Mouse (Mus musculus) kidney, embryonic 16.5 days (tissue): ENCODE results near the gene Rpl38. TPM values are rescaled to one million over a fixed set of nuclear protein-coding genes. Genes with fewer than 3 reads are reported as not detected.
A peak's percentile ranks its signal among the peaks of the same experiment; 100 is the strongest.

Experiments used
- ATAC-seq: fragments of 200-750 bp; cut with Nextera tagmentation; 2 replicates; pipeline ENCODE4 v1.8.0; 2017; ENCODE audit warnings: moderate TSS enrichment; ENCODE audit not compliant: low FRiP score, low TSS enrichment
- H3K27ac ChIP-seq: fragments of 300-500 bp; sonication (generic); 2 replicates; pipeline ENCODE4 v1.5.1; 2014; ENCODE audit warnings: low read length
- H3K27me3 ChIP-seq: fragments of 300-500 bp; sonication (generic); 2 replicates; pipeline ENCODE4 v1.6.1; 2014; ENCODE audit warnings: low read length, control low read depth, mixed read lengths; ENCODE audit not compliant: insufficient read depth
- H3K36me3 ChIP-seq: fragments of 300-500 bp; sonication (generic); 2 replicates; pipeline ENCODE4 v1.6.1; 2014; ENCODE audit warnings: low read length, control low read depth, mixed read lengths; ENCODE audit not compliant: insufficient read depth
- H3K4me1 ChIP-seq: fragments of 300-500 bp; sonication (generic); 2 replicates; pipeline ENCODE4 v1.6.1; 2014; ENCODE audit warnings: low read length, control low read depth, mixed read lengths; ENCODE audit not compliant: insufficient read depth
- H3K4me2 ChIP-seq: fragments of 300-500 bp; sonication (generic); replicated peaks from 2 replicates; pipeline ENCODE4 v1.6.1; 2014; ENCODE audit warnings: low read depth, low read length
- H3K4me3 ChIP-seq: fragments of 300-500 bp; sonication (generic); 2 replicates; pipeline ENCODE4 v1.5.1; 2014; ENCODE audit warnings: mild to moderate bottlenecking, low read length
- H3K9ac ChIP-seq: fragments of 300-500 bp; sonication (generic); replicated peaks from 2 replicates; pipeline ENCODE4 v1.6.1; 2014; ENCODE audit warnings: low read length
- H3K9me3 ChIP-seq: fragments of 300-500 bp; sonication (generic); 2 replicates; pipeline ENCODE4 v1.6.1; 2016; ENCODE audit warnings: low read length, control low read depth
- WGBS: fragments of 180-500 bp; shearing (Covaris S2); extraction: QIAGEN DNeasy Blood & Tissue Kit; methylation state at CpG from one replicate; pipeline ENCODE4 v1.1.7; 2014; 5-methylcytosine and 5-hydroxymethylcytosine counted together
- polyA plus RNA-seq: library from polyadenylated mRNA; unstranded; fragments of >200 nt; fragmentation: Nextera tagmentation; extraction: Ambion mirVana; gene quantifications from 2 replicates; pipeline ENCODE4 v1.2.1, GENCODE M21; 2015

Rpl38 gene
- polyA plus RNA-seq, 1 experiment from 2014 or later, result 802 TPM

DNA sequence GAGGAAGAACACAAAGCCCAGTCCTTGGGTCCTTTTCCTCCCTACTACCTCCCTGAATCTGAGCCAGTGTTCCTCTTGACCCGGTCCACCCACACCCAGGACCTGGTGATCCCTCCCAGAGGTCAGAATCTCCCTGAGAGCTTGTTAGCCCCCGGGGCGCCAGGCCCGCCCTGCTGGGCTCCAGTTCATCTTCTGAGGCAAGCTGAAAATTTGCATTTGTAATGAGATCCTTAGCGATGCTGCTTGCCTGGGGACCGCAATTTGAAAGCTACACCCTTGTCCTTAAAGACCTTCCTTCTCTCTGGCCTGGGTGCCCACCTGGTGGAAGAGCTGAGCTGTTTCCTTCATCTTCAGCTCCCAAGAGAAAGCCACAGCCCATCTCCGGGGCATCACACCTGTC lies 24.3 kb downstream of the Rpl38 start:
- no peak for ATAC-seq
- Histone ChIP-seq H3K27ac (no peak overlapping the region), H3K4me1 (peaks cover 10% of the 10 kb centered on the region; the same call in 1 of the 2 replicates), H3K4me2 (no peak overlapping the region), H3K9ac (no peak overlapping the region), H3K27me3 (no peaks in the 10 kb centered on the region), H3K9me3 (no peaks in the 10 kb centered on the region), H3K4me3 (no peak overlapping the region), H3K36me3 (peaks cover 12% of the 10 kb centered on the region; the same call in 1 of the 2 replicates)
- WGBS, result 38% methylated on average over 7 of the region's 7 CpGs

DNA sequence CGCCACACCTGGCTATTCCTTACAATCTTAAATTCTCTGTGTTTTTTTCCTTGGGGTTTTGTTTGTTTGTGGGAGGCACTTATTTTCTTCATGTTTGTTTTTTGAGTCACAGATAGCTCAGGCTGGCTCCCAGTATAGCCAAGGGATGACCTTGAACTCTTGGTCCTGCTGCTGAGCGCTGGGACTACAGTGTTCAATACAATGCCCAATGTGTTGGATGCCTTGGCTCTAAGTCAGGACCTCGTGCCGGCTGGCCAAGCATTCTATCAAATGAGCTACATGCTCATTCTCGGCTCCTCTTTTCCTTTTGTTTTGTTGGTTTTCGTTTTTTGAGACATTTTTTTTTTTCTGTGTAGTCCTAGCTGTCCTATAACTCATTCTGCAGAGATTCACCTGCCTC lies 25.1 kb downstream of the Rpl38 start:
- ATAC-seq, result no peak
- WGBS, result 89% methylated on average over 6 of the region's 6 CpGs
- no peak overlapping the region for H3K27ac ChIP-seq
- H3K4me3 ChIP-seq, result no peak overlapping the region
- no peaks in the 10 kb centered on the region for H3K27me3 ChIP-seq
- peaks cover 12% of the 10 kb centered on the region; the same call in 1 of the 2 replicates for H3K36me3 ChIP-seq
- H3K4me2 ChIP-seq, result no peak overlapping the region
- H3K9me3 ChIP-seq, result no peaks in the 10 kb centered on the region
- 0 out of 2 replicates have a peak, but pooled peaks cover 4% of the 10 kb centered on the region for H3K4me1 ChIP-seq
- H3K9ac ChIP-seq, result no peak overlapping the region

DNA sequence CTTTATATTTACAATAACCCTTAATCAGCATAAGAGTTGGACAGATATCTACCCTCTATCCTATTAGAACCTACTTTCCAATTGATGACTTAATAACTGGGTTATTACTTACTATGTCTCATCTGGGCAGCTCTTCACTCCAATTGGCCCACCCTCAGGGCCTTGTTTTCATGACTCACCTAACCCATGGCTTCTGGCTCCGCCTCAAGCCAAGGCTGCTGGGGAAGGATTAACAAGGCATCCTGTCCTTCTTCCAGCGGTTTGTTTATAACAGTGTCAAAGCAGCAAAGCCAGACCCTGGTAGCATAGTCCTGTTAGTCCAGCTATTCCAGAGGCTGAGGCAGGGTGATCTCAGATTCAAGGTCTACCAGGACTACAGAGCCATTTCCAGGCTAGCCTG lies 26.1 kb downstream of the Rpl38 start:
- Histone ChIP-seq H3K36me3 (peaks cover 12% of the 10 kb centered on the region; the same call in 1 of the 2 replicates), H3K4me2 (no peak overlapping the region), H3K9ac (no peak overlapping the region), H3K9me3 (no peaks in the 10 kb centered on the region), H3K4me1 (0 out of 2 replicates have a peak, but pooled peaks cover 4% of the 10 kb centered on the region), H3K4me3 (no peak overlapping the region), H3K27me3 (no peaks in the 10 kb centered on the region), H3K27ac (no peak overlapping the region)
- no peak for ATAC-seq
- WGBS, result 78% methylated on average over 2 of the region's 2 CpGs

DNA sequence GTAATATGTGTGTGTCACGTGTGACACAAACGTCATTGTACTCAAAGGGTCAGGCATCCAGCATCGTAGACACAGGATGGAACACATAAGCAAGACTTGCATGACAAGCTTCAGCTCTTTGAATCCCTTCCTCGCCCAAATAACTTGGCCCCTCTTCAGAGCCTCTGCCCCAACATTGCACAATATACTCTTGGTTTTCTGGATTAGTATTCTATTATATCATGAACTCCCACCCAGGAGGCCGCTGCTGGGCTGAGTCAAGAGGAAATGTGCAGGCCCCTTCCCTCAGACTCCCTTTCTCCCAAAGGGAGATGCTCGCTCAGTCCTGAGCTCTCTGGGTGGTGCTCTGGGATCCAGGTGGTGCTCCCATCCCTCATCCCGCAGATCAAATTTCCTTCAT lies 30.2 kb downstream of the Rpl38 start:
- H3K4me1 ChIP-seq, result no peaks in the 10 kb centered on the region
- no peaks in the 10 kb centered on the region for H3K9me3 ChIP-seq
- no peaks in the 10 kb centered on the region for H3K27me3 ChIP-seq
- 0 out of 2 replicates have a peak, but pooled peaks cover 3% of the 10 kb centered on the region for H3K36me3 ChIP-seq
- H3K27ac ChIP-seq, result no peak overlapping the region
- no peak overlapping the region for H3K9ac ChIP-seq
- H3K4me2 ChIP-seq, result no peak overlapping the region
- WGBS, result 92% methylated on average over 7 of the region's 7 CpGs
- no peak overlapping the region for H3K4me3 ChIP-seq
- ATAC-seq, result no peak

DNA sequence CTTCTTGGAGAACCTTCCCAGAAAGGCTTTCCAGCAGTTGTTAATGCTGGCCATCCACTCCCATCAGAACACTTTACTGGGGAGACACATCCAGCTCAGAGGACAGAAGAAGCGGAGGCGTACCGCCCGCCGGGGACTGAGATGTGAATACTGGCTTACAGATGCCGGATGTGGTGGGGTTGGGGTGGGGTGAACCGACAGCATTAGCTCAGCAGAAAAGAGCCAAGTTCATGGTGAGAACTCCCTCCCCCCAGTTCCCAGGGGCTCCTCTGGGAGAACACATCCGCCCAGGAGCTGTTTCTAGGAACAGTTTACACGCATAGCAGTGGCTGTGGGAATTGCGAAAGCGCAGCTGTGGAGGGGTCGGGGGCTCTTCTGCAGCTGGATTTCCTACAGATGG lies 31.2 kb downstream of the Rpl38 start:
- Histone ChIP-seq H3K9ac (no peak overlapping the region), H3K4me2 (no peak overlapping the region), H3K27ac (no peak overlapping the region), H3K27me3 (no peaks in the 10 kb centered on the region), H3K4me1 (no peaks in the 10 kb centered on the region), H3K36me3 (0 out of 2 replicates have a peak, but pooled peaks cover 3% of the 10 kb centered on the region), H3K4me3 (no peak overlapping the region), H3K9me3 (no peaks in the 10 kb centered on the region)
- 69% methylated on average over 12 of the region's 12 CpGs for WGBS
- peak; percentile 39; the same call in 1 of the 2 replicates for ATAC-seq

DNA sequence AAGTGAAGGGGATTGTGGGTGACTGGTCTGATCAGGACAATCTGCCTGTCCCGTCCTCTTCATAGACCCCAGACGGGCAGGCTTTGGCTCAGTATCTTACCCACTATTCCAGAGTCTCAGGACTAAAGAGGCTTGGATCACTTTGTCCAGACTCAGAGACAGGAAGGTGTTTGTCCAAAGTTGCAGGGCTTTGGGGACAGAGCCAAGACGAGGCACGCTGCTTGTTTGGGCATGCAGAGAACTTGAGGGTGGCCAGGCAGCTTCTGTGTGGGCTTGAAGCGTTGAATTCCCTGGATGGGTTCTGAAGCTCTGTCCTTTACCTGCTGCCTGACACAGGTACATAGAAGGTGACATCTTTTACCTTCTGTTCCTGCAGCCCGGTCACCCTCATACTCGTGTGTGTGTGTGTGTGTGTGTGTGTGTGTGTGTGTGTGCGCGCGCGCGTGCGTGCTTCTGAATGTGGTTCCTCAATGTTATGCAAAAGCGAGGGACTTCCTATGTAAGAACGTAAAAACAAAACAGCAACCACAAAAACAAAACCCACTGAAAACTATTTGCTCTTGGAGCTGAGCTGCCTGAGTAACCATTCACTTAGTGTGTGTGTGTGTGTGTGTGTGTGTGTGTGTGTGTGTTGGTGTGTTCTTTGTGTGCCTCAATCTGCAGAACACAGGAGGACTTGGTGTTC lies 34.1 kb downstream of the Rpl38 start:
- WGBS, result 90% methylated on average over 15 of the region's 15 CpGs
- Histone ChIP-seq H3K9ac (no peak overlapping the region), H3K4me2 (no peak overlapping the region), H3K9me3 (no peaks in the 10 kb centered on the region), H3K27ac (no peak overlapping the region), H3K36me3 (no peaks in the 10 kb centered on the region), H3K4me3 (no peak overlapping the region), H3K4me1 (no peaks in the 10 kb centered on the region), H3K27me3 (no peaks in the 10 kb centered on the region)
- ATAC-seq, result no peak

DNA sequence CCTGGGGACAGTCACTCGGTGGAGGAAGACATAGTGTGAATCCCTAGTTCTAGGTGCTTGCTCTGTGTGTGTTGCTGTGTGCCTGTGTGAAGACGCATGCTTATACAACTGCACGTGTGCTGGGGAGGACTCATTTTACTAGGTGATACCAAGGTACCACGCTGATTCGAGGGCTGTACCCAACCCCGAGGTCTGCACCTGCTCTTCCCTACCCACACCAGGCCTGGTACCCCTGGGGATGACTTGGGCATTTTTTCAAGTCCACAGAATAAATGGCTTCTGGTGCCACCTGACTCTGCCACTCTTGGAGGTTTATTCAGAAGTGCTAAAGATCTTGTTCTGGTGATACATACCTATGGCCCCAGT lies 34.7 kb downstream of the Rpl38 start:
- H3K4me2 ChIP-seq, result no peak overlapping the region
- H3K36me3 ChIP-seq, result no peaks in the 10 kb centered on the region
- WGBS, result 87% methylated on average over 6 of the region's 6 CpGs
- H3K9ac ChIP-seq, result no peak overlapping the region
- H3K27ac ChIP-seq, result no peak overlapping the region
- H3K27me3 ChIP-seq, result no peaks in the 10 kb centered on the region
- H3K4me3 ChIP-seq, result no peak overlapping the region
- no peak for ATAC-seq
- no peaks in the 10 kb centered on the region for H3K9me3 ChIP-seq
- H3K4me1 ChIP-seq, result no peaks in the 10 kb centered on the region

DNA sequence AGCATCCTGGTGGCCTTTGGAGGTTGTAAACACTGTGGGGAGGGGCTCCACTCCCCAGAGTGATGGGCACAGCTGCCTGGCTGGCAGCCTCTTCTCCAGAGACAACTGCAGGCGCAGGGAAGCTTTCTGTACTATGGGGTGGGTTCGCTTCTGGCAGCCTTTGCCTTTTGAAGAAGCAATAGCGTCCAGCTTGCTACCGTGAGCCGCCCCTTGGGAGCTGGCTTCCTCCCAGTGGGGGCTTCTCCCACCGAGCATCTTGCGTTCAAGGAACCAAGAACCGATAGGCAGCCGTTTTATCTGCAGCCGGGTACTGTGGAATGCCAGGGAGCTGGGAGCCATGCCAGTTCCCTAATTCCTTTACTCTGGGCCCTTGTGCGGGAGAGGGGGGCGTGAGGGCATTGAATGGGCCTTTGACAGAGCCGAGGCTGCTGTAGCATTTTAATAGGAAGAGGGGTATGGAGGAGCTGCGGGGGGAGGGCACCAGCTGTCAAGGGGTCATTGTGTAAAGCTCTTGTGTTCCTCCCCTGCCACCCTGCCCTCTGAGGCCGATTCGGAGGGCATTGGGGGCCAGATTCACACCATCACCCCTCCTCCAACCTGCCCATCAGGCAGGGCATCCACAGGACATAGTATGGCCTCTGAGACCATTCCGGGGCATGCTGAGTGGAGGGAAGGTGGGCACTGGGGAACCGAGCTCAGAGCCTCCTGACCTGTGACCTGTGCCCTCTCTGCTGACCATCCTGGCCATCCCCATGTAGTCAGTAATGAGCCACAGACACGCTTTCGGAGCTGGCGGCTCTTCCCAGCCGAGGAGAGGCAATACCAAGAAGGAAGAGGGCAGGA lies 36.0 kb downstream of the Rpl38 start:
- no peaks in the 10 kb centered on the region for H3K9me3 ChIP-seq
- no peaks in the 10 kb centered on the region for H3K4me1 ChIP-seq
- ATAC-seq, result no peak
- WGBS, result 63% methylated on average over 22 of the region's 22 CpGs
- H3K9ac ChIP-seq, result no peak overlapping the region; the same call in 1 of the 2 replicates
- no peaks in the 10 kb centered on the region for H3K36me3 ChIP-seq
- no peak overlapping the region for H3K4me2 ChIP-seq
- H3K27ac ChIP-seq, result no peak overlapping the region
- H3K27me3 ChIP-seq, result no peaks in the 10 kb centered on the region
- H3K4me3 ChIP-seq, result no peak overlapping the region

DNA sequence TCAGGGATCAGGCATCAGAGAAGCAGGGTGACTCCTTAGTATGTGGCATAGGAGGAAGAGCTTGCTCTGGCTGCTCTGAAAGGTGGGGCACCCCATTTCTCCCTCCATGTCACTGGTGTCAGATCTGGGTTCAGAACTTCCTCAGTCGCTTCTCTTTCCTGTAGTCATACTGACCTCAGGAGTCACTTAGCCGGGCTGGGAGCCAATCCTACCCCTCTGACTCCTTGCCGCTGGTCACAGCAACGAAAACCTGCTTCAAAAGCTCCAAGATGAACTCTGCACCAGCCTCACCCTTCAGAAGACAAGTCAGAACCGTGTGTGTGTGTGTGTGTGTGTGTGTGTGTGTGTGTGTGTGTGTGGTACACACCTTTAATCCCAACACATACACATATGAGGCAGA lies 38.0 kb downstream of the Rpl38 start:
- no peak overlapping the region for H3K4me3 ChIP-seq
- no peaks in the 10 kb centered on the region for H3K4me1 ChIP-seq
- H3K9me3 ChIP-seq, result no peaks in the 10 kb centered on the region
- 65% methylated on average over 5 of the region's 5 CpGs for WGBS
- ATAC-seq, result no peak
- no peaks in the 10 kb centered on the region for H3K27me3 ChIP-seq
- H3K4me2 ChIP-seq, result no peak overlapping the region
- no peaks in the 10 kb centered on the region for H3K36me3 ChIP-seq
- no peak overlapping the region for H3K9ac ChIP-seq
- H3K27ac ChIP-seq, result no peak overlapping the region

DNA sequence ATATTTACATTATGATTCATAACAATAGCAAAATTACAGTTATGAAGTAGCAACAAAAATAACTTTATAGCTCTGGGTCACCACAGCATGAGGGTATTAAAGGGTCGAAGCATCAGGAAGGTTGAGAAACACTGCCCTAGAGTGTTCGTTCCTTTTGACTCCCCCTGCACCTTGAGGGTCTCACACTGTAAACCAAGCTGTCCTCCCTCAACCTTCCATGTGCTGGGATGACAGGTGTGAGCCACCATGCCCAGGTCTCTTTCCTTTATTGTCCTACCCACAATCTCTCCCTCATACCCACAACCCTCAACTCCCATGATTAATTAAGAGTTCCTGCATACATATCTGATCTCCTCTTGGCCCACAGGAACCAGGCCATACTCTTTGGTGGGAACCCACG lies 43.1 kb downstream of the Rpl38 start:
- peak; percentile 42; the same call in 1 of the 2 replicates for ATAC-seq
- H3K27ac ChIP-seq, result no peak overlapping the region

More for the DNA sequence above, 43.1 kb downstream of the Rpl38 start:
- Histone ChIP-seq H3K4me3 (no peak overlapping the region), H3K27me3 (no peaks in the 10 kb centered on the region), H3K9ac (no peak overlapping the region), H3K4me1 (peaks cover 3% of the 10 kb centered on the region; the same call in 1 of the 2 replicates), H3K36me3 (no peaks in the 10 kb centered on the region), H3K4me2 (no peak overlapping the region), H3K9me3 (no peaks in the 10 kb centered on the region)
- WGBS, result 52% methylated on average over 3 of the region's 3 CpGs
